Mouse (Mus musculus) left cerebral cortex, adult 2 months (tissue): ENCODE measurements at regions not wholly inside any gene's neighbourhood (a gene's known extent, or its start where the extent isn't known, plus 50 kb on each side); places are given as distances from the start of the nearest gene placed in this dataset.

Experiments
- DNase-seq, 2 experiments: peaks; one replicate each; pipeline ENCODE4 v3.0.0; 2021 to 2022; ENCODE audit warnings: low spot score in 2 of 2, mixed read lengths in 1 of 2; ENCODE audit errors: extremely low spot score in 1 of 2
- H3K27ac ChIP-seq: fragments of 200-600 bp; 2 replicates; pipeline ENCODE4 v1.8.1; 2022
- H3K4me3 ChIP-seq: fragments of 200-600 bp; 2 replicates; pipeline ENCODE4 v1.8.1; 2022
- CTCF ChIP-seq: fragments of 200-600 bp; IDR thresholded peaks from 2 replicates; pipeline ENCODE4 v1.8.1; 2022; ENCODE audit warnings: antibody characterized with exemption, mild to moderate bottlenecking, moderate library complexity
- intact Hi-C: fragments of 180-260 bp; cut with DNase I; formaldehyde crosslinking; loops from one replicate; pipeline ENCODE4 v1.15.1; 2025

DNA sequence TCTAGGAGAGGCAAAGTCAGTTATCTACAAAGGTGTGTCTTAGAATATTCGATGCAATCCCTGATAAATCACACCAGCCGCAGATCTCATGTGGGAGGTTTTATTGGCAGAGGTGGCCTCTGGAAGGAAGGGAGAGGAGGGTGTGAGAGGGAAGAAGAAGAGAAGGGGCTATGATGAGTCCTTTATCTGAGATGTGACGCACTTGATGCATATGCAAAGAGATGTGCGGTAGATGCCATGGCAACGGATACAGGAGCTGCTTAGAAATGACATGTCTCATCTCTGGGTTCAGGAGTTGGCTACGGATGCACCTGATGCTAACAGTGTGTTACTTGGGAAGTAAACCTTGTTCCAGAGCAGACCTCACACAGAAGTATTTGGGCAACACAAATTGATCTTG, 718.6 kb upstream of the Gm21961 start:
- no peak for TF ChIP-seq CTCF
- Histone ChIP-seq H3K27ac (no peak overlapping the region; the same call in 1 of the 2 replicates), H3K4me3 (no peak overlapping the region)
- peak; percentile 10 to 11 for DNase-seq
- intact Hi-C loops, result no loop called here

DNA sequence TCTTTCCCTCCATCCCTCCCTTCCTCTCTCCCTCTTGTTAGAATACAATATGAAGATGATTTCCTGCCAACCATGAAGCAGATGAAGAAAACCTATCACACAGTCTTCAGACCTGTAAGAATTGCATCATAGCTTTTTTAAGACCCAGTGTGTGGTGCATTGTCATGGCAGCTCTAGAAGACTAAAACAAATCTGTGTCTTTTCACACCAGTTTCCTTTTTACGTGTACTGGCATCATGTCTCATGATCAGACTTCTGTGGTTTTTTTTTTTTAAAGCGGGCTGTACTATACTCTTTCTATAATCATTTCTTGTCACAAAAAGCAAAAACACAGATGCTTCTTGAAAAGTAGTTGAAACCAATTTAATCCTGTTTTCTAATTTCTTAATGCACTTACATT, 716.6 kb upstream of the Gm21961 start:
- DNase-seq, result no peak
- Histone ChIP-seq H3K27ac (no peak overlapping the region), H3K4me3 (no peak overlapping the region)
- no peak for TF ChIP-seq CTCF
- intact Hi-C loops, result no loop called here

DNA sequence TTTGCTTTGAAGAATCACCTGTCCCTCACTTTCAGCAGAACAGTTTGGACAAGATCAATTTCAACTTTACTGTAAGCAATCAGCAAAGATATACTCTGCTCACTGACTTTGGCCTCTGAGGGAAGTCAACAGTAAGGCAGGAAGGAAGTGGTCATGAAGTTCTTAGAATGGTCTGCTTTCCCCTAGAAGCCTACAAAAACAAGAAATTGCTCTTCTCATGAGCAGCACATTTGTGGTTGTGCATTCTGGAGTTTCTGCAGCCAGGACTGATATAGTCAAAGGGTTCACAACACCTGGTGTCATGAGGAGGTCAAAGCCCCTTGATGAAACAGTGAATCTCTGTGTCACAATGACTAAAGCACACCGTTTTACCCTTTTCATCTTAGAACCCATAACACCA, 712.4 kb upstream of the Gm21961 start:
- Histone ChIP-seq H3K27ac (no peak overlapping the region), H3K4me3 (no peak overlapping the region)
- no peak for DNase-seq
- intact Hi-C loops, result no loop called here
- no peak for TF ChIP-seq CTCF

DNA sequence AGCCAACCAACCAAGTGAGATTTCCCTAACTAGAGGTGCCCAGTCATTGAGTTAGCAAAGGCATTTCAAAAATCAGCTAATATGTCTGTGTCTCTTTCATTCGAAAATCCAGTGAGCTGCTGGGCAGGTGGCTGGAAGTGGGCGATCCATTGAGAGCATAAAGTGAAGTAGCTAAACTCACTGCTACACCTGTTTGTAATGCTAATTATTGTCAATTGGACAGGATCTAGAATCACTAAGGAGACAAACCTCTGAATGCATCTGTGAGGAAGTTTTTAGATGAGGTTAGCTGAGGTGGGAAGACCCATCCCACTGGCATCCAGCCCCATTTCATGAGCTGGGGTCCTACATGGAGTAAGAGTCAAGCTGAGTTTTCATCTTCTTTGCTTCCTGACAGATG, 711.6 kb upstream of the Gm21961 start:
- Histone ChIP-seq H3K4me3 (no peak overlapping the region), H3K27ac (no peak overlapping the region)
- intact Hi-C loops, result no loop called here
- DNase-seq, result no peak
- no peak for TF ChIP-seq CTCF

DNA sequence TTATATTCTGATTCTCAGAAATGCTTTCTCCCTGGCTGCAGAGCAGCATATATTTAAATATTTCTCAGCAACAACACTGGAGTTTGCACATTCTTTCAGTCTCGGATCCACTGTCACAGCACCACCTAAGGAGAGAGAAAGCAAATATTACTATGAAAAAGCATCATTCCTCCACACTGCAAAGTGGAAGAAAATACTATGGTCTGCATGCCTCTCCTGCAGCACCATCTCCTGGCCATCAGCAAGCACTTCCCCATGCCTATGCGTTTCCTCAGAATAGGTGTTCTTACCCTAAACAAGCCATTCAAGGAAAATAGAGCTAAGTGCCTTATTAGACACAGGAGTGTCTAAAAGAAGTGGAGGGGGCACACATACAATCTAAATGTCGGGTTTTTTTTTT, 688.9 kb upstream of the Gm21961 start:
- H3K27ac ChIP-seq, result no peak overlapping the region
- no peak overlapping the region for H3K4me3 ChIP-seq
- intact Hi-C loops, result loop anchor here (1.0 to 10.0 kb wide), 5 partner anchors 785 to 1539 kb away; no protein-coding TSS in a partner anchor
- peak; percentile 84 for TF ChIP-seq CTCF
- DNase-seq, result peak; percentile 33 to 38

DNA sequence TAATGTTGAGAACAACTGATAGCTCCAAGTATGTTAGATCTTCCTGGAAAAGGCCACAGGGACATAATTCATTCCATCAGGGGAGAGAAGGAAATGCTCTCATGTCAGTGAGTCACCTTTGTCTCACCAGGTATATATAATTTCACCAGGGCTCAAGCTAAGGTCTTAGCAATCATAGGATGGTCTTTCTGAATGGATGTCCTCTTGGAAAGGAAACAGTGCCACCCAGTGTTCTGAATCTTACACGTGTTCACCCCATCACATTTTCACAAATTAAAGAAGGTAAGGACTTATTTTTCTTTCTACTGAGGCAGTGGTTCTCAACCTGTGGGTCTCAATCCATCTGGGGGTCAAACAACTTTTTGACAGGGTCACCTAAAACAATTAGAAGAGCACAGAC, 686.8 kb upstream of the Gm21961 start:
- TF ChIP-seq CTCF, result peak; percentile 63
- intact Hi-C loops, result loop anchor here (5.0 to 10.0 kb wide), 2 partner anchors 994 to 1537 kb away; no protein-coding TSS in a partner anchor
- no peak overlapping the region for H3K4me3 ChIP-seq
- DNase-seq, result peak in 1 of 2 experiments; percentile 12
- H3K27ac ChIP-seq, result no peak overlapping the region

DNA sequence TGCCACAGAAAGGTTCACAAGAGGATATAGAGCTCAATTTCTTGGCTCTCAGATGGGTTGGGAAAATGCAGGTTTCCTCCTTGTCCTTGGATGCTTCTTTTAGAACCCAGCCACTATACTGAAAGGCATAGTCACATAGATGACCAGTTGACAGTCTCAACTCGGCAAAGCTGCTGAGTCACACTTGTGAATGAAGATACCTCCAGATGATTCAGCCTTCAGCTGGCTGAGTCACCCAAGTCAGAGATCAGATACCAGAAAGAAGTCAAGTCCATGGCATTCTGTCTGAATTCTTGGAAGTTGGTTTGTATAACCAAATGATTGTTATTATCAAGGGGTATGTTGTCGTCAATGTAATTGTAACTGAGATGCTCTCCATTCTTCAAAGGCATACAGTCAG, 683.9 kb upstream of the Gm21961 start:
- TF ChIP-seq CTCF, result no peak
- no peak overlapping the region for H3K27ac ChIP-seq
- intact Hi-C loops, result no loop called here
- H3K4me3 ChIP-seq, result no peak overlapping the region
- no peak for DNase-seq
